Mouse (Mus musculus) neural tube, embryonic 12.5 days (tissue): ENCODE measurements around the gene Gm48552. TPM values are rescaled to one million over a fixed set of nuclear protein-coding genes. Genes with fewer than 3 reads are reported as not detected.
A peak's percentile ranks its signal among the peaks of the same experiment; 100 is the strongest.

Source experiments
- ATAC-seq: fragments of 200-750 bp; cut with Nextera tagmentation; 2 replicates; pipeline ENCODE4 v1.8.0; 2017; ENCODE audit warnings: low read depth, mild to moderate bottlenecking, moderate TSS enrichment, moderate library complexity; ENCODE audit not compliant: low FRiP score
- H3K27ac ChIP-seq: fragments of 300-500 bp; sonication (generic); 2 replicates; pipeline ENCODE4 v1.5.1; 2016
- H3K27me3 ChIP-seq: fragments of 300-500 bp; sonication (generic); replicated peaks from 2 replicates; pipeline ENCODE4 v1.6.1; 2016; ENCODE audit warnings: mild to moderate bottlenecking
- H3K36me3 ChIP-seq: fragments of 300-500 bp; sonication (generic); 2 replicates; pipeline ENCODE4 v1.6.1; 2016; ENCODE audit warnings: mild to moderate bottlenecking
- H3K4me1 ChIP-seq: fragments of 300-500 bp; sonication (generic); 2 replicates; pipeline ENCODE4 v1.6.1; 2016
- H3K4me2 ChIP-seq: fragments of 300-500 bp; sonication (generic); replicated peaks from 2 replicates; pipeline ENCODE4 v1.6.1; 2016; ENCODE audit warnings: mild to moderate bottlenecking
- H3K4me3 ChIP-seq: fragments of 300-500 bp; sonication (generic); 2 replicates; pipeline ENCODE4 v1.5.1; 2016
- H3K9ac ChIP-seq: fragments of 300-500 bp; sonication (generic); 2 replicates; pipeline ENCODE4 v1.6.1; 2016; ENCODE audit warnings: mild to moderate bottlenecking
- H3K9me3 ChIP-seq: fragments of 300-500 bp; sonication (generic); 2 replicates; pipeline ENCODE4 v1.6.1; 2016; ENCODE audit warnings: mild to moderate bottlenecking
- WGBS: fragments of 180-500 bp; shearing (Covaris S2); methylation state at CpG from one replicate; pipeline ENCODE4 v1.1.7; 2016; 5-methylcytosine and 5-hydroxymethylcytosine counted together
- polyA plus RNA-seq: library from polyadenylated mRNA; unstranded; fragments of >200 nt; fragmentation: Nextera tagmentation; extraction: Ambion mirVana; gene quantifications from 2 replicates; pipeline ENCODE4 v1.2.1, GENCODE M21; 2016

Gene Gm48552
- polyA plus RNA-seq, 1 experiment from 2014 or later = 2.3 TPM

- H3K4me1 ChIP-seq = peaks cover 37% of the 10 kb centered on the region
- no peak overlapping the region for H3K27ac ChIP-seq
- peak overlapping the region; percentile 44; the same call in 1 of the 2 replicates for H3K9ac ChIP-seq
- WGBS = 8% methylated on average over 19 of the region's 19 CpGs
- ATAC-seq = no peak
- H3K4me3 ChIP-seq = peak overlapping the region; percentile 11; the same call in 1 of the 2 replicates
- no peaks in the 10 kb centered on the region for H3K9me3 ChIP-seq
- peak overlapping the region; percentile 51 for H3K4me2 ChIP-seq
- peaks cover 5% of the 10 kb centered on the region for H3K36me3 ChIP-seq
- no peaks in the 10 kb centered on the region for H3K27me3 ChIP-seq
Observed at GRCm38 (mm10) chr10:81393456-81394063, 4.8 kb downstream of the Gm48552 start.

GRCm38 (mm10) chr10:81395127-81395526, 6.3 kb downstream of the Gm48552 start:
- peaks cover 38% of the 10 kb centered on the region for H3K4me1 ChIP-seq

DNA sequence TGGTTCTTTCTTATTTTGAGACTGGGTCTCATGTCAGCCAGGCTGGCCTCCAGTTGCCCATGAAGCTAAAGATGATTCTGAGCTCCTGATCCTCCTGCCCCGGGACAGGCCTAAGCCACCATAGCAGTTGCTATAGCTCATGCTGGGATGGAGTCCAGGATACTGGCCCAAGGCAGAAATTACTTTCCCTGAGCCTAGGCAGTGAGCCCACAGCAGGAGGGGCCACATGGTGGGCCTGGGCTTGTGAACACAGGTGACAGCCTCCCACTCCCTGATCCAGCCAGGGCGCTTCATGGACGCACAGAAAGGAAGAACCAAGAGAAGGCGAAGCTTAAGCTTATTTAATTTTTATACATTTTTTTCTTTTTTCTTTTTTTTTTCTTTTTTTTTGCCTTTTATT, 7.1 kb downstream of the Gm48552 start:
- Histone ChIP-seq H3K4me2 (no peak overlapping the region), H3K4me1 (peaks cover 45% of the 10 kb centered on the region), H3K9me3 (no peaks in the 10 kb centered on the region), H3K27me3 (no peaks in the 10 kb centered on the region), H3K36me3 (peaks cover 18% of the 10 kb centered on the region; the same call in 1 of the 2 replicates), H3K27ac (no peak overlapping the region), H3K9ac (no peak overlapping the region), H3K4me3 (no peak overlapping the region)
- 81% methylated on average over 4 of the region's 4 CpGs for WGBS
- no peak for ATAC-seq

More at GRCm38 (mm10) chr10:81395127-81395526, 6.3 kb downstream of the Gm48552 start:
- Histone ChIP-seq H3K36me3 (peaks cover 13% of the 10 kb centered on the region; the same call in 1 of the 2 replicates), H3K9me3 (no peaks in the 10 kb centered on the region), H3K9ac (no peak overlapping the region), H3K27me3 (no peaks in the 10 kb centered on the region), H3K27ac (no peak overlapping the region), H3K4me2 (no peak overlapping the region), H3K4me3 (no peak overlapping the region)
- 19% methylated on average over 5 of the region's 5 CpGs for WGBS
- no peak for ATAC-seq

- H3K27me3 ChIP-seq = no peaks in the 10 kb centered on the region
- H3K27ac ChIP-seq = no peak overlapping the region
- WGBS = 61% methylated on average over 5 of the region's 5 CpGs
- H3K4me2 ChIP-seq = no peak overlapping the region
- H3K36me3 ChIP-seq = peaks cover 18% of the 10 kb centered on the region; the same call in 1 of the 2 replicates
- H3K9me3 ChIP-seq = no peaks in the 10 kb centered on the region
- H3K4me3 ChIP-seq = no peak overlapping the region
- no peak for ATAC-seq
- H3K4me1 ChIP-seq = peaks cover 53% of the 10 kb centered on the region
- no peak overlapping the region for H3K9ac ChIP-seq
Observed at GRCm38 (mm10) chr10:81396749-81397148, 7.9 kb downstream of the Gm48552 start.

- Histone ChIP-seq H3K36me3 (peaks cover 21% of the 10 kb centered on the region; the same call in 1 of the 2 replicates), H3K27me3 (no peaks in the 10 kb centered on the region), H3K4me2 (peak overlapping the region; percentile 40; the same call in 1 of the 2 replicates), H3K4me1 (peaks cover 59% of the 10 kb centered on the region), H3K9ac (no peak overlapping the region), H3K27ac (no peak overlapping the region), H3K4me3 (no peak overlapping the region), H3K9me3 (no peaks in the 10 kb centered on the region)
- no peak for ATAC-seq
- WGBS = 62% methylated on average over 5 of the region's 5 CpGs
Observed at GRCm38 (mm10) chr10:81399296-81399695, 10.5 kb downstream of the Gm48552 start.

DNA sequence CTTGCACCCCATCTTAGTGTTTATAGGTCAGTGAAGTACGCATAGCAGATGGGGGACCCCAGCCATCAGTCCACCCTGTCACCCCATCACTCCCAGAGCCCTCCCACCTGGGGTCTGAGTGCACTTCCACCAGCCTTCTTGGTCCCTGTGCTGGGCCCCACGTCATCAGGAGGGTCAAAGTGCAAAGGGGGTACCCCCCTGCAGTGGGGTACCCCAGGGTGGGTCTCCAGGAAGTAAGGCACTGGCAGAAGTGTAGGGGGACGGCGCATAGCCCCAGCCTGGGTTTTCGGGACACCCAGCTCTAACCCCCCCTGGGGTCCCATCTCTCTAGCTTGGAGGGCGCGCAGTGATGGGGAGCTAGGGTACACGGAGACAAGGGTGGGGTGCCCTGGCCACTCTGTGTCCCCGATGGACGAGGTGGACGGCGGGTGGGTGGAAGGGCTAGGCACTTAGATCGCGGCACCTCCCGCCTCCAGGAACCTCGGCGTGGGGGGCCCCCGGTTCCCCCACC, 11.0 kb downstream of the Gm48552 start:
- no peaks in the 10 kb centered on the region for H3K9me3 ChIP-seq
- 71% methylated on average over 18 of the region's 18 CpGs for WGBS
- no peak for ATAC-seq
- H3K4me3 ChIP-seq = no peak overlapping the region
- H3K27ac ChIP-seq = no peak overlapping the region
- H3K4me1 ChIP-seq = peaks cover 59% of the 10 kb centered on the region
- 0 out of 2 replicates have a peak, but pooled peaks cover 5% of the 10 kb centered on the region for H3K27me3 ChIP-seq
- H3K9ac ChIP-seq = no peak overlapping the region
- H3K4me2 ChIP-seq = peak overlapping the region; percentile 40
- peaks cover 26% of the 10 kb centered on the region; the same call in 1 of the 2 replicates for H3K36me3 ChIP-seq

DNA sequence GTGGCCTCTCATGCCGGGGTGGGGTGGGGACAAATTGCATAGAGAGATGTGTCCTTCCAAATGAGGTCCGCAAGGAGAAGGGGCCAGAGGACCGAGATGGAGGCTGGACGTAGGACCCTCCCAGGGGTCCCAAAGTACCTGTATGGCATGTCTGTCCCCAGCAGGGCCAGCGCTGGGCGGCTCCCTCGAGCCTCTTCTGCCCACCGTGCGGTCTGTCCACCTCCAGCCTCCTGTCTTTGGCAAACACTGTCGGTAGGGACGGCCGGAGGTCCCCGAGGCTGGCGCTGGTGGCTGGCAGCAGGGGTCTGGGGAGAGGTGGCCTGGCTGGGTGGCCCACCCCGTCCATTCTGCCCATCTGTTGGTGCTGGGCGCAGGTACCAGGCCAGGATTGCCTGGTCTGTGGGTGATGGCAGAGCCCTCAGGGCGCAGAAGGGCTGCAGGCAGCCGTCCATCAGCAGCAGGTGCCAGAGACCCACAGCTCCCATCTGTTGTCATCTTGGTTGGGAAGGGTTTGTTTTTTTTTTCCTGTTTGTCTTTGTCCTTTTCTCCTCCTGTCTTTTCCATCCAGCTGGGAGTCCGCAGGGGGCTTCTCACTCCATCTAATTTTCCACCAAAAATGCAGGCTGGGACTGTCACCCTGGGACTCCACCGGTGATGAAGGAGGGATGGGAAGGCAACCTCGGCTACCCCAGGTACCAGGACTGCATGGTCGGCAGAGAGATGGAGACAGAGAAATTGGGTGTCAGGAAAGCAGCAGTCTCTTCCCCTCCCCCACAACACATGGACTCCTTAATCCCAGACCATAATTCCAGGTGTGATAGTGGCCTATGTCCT, 11.8 kb downstream of the Gm48552 start:
- no peak for ATAC-seq
- Histone ChIP-seq H3K27ac (peak overlapping the region; percentile 37; the same call in 1 of the 2 replicates), H3K9me3 (no peaks in the 10 kb centered on the region), H3K9ac (peak overlapping the region; percentile 40; the same call in 1 of the 2 replicates), H3K4me3 (no peak overlapping the region), H3K36me3 (peaks cover 29% of the 10 kb centered on the region; the same call in 1 of the 2 replicates), H3K4me1 (peaks cover 59% of the 10 kb centered on the region), H3K4me2 (peak overlapping the region; percentile 40), H3K27me3 (0 out of 2 replicates have a peak, but pooled peaks cover 7% of the 10 kb centered on the region)
- WGBS = 44% methylated on average over 22 of the region's 22 CpGs

DNA sequence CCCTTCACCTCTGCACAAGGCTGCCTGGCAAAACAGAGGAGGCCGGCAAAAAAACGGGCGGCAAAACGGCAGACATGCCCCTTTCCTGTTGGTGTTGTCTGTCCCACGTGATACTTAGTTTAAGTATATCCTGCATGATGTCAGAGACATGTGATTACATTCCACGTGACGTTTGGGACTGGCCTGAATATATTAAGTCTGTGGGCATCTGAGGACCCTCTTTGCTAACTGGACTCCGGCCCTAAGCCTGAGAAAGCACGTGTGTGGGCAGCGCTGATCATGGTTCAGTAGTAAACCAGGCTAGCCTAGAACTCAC, 12.4 kb downstream of the Gm48552 start:
- Histone ChIP-seq H3K9ac (no peak overlapping the region), H3K27ac (peak overlapping the region; percentile 90), H3K4me3 (no peak overlapping the region), H3K4me2 (peak overlapping the region; percentile 45), H3K27me3 (0 out of 2 replicates have a peak, but pooled peaks cover 7% of the 10 kb centered on the region), H3K9me3 (no peaks in the 10 kb centered on the region), H3K36me3 (peaks cover 34% of the 10 kb centered on the region), H3K4me1 (peaks cover 59% of the 10 kb centered on the region)
- 20% methylated on average over 10 of the region's 10 CpGs for WGBS
- peak; percentile 8; the same call in 1 of the 2 replicates for ATAC-seq

GRCm38 (mm10) chr10:81401521-81402226, 12.9 kb downstream of the Gm48552 start:
- H3K4me3 ChIP-seq = peak overlapping the region; percentile 16; the same call in 1 of the 2 replicates
- peak; percentile 80 for ATAC-seq
- 3% methylated on average over 18 of the region's 18 CpGs for WGBS

DNA sequence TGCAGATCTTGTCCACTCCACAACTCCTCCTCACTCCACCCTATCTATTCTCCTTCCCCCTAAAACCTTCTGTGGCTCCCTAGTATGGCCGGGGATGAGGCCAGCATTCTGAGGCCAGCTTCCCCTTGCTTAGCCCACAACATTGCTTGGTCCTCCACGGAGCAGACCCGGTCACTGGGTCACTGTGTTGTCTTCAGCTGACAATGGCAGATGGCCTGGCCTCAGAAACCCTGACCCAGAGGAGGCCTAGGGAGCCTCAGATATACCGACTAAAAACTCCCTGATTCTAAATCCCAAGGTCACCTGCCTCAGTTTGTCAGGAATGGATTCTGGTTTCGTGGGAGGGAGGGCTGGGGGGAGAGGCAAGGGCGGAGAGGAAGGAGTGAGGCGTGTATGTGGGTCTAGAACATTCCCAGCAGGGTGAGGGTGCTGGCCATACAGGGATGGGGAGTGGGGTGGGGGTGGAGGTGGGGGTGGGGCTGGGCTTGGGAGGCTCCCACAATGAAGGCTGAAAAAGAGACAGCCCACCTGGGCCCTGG, 13.5 kb downstream of the Gm48552 start:
- Histone ChIP-seq H3K9me3 (no peaks in the 10 kb centered on the region), H3K4me1 (peaks cover 59% of the 10 kb centered on the region), H3K36me3 (peaks cover 34% of the 10 kb centered on the region), H3K27me3 (peaks cover 17% of the 10 kb centered on the region), H3K4me2 (peak overlapping the region; percentile 45), H3K27ac (peak overlapping the region; percentile 90), H3K4me3 (0 out of 2 replicates have a peak overlapping the region, but pooled peaks have one; percentile 16), H3K9ac (peak overlapping the region; percentile 19; the same call in 1 of the 2 replicates)
- WGBS = 9% methylated on average over 7 of the region's 7 CpGs
- ATAC-seq = no peak

More at GRCm38 (mm10) chr10:81401521-81402226, 12.9 kb downstream of the Gm48552 start:
- peak overlapping the region; percentile 90 for H3K27ac ChIP-seq
- peak overlapping the region; percentile 19; the same call in 1 of the 2 replicates for H3K9ac ChIP-seq
- no peaks in the 10 kb centered on the region for H3K9me3 ChIP-seq
- peaks cover 59% of the 10 kb centered on the region for H3K4me1 ChIP-seq
- peaks cover 34% of the 10 kb centered on the region for H3K36me3 ChIP-seq
- H3K27me3 ChIP-seq = peaks cover 10% of the 10 kb centered on the region
- H3K4me2 ChIP-seq = peak overlapping the region; percentile 45

DNA sequence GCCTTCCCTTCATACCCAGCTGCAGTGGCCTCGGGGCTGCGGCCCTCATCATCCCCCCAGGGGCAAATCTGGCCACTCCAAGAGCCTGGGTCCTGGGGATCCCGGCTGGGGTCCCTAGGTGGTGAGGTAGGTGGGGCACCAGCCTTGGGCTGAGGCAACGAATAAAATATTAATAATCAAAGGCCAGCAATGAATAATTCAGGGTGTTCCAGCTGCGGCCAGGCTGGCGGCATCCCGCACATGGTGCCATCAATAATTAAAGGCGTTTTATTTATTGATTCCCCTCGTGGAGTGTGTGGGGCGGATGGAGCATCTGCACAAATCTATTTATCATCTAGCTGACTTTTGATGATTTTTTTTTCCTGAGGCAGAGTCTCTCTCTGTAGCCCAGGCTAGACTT, 14.7 kb downstream of the Gm48552 start:
- Histone ChIP-seq H3K4me3 (no peak overlapping the region), H3K4me1 (peaks cover 68% of the 10 kb centered on the region), H3K27ac (peak overlapping the region; percentile 90), H3K27me3 (peaks cover 26% of the 10 kb centered on the region), H3K36me3 (peaks cover 32% of the 10 kb centered on the region), H3K9me3 (no peaks in the 10 kb centered on the region), H3K9ac (peak overlapping the region; percentile 41), H3K4me2 (peak overlapping the region; percentile 45)
- 0 out of 2 replicates have a peak, but pooled peaks have one; percentile 1 for ATAC-seq
- WGBS = 39% methylated on average over 10 of the region's 10 CpGs
